Mouse (Mus musculus) spleen, postnatal 4 days (tissue): ENCODE measurements around the gene Tbx19.

Experiments used
- DNase-seq, 2 experiments: peaks; one replicate each; pipeline ENCODE4 v3.0.0; 2022; ENCODE audit warnings: low spot score in 2 of 2

The Tbx19 gene

GRCm38 (mm10) chr1:165160723-165161405 is at the start of gene Tbx19:
Tbx19 (minus strand) TSS chr1:165160773.
- DNase-seq = no peak

GRCm38 (mm10) chr1:165205591-165205990 is 45.0 kb upstream of the Tbx19 start:
- DNase-seq = no peak

GRCm38 (mm10) chr1:165203488-165204035 is 43.0 kb upstream of the Tbx19 start:
- DNase-seq = no peak

- no peak for DNase-seq
Measured at GRCm38 (mm10) chr1:165201445-165202012, 41.0 kb upstream of the Tbx19 start.

- DNase-seq = no peak
Measured at GRCm38 (mm10) chr1:165200748-165201147, 40.2 kb upstream of the Tbx19 start.

- DNase-seq = no peak
Measured at GRCm38 (mm10) chr1:165199639-165200038, 39.1 kb upstream of the Tbx19 start.

GRCm38 (mm10) chr1:165198951-165199350 is 38.4 kb upstream of the Tbx19 start:
- DNase-seq = no peak

- DNase-seq = no peak
Measured at GRCm38 (mm10) chr1:165197875-165198274, 37.3 kb upstream of the Tbx19 start.

- DNase-seq = no peak
Measured at GRCm38 (mm10) chr1:165195396-165195960, 34.9 kb upstream of the Tbx19 start.

GRCm38 (mm10) chr1:165194662-165195013 is 34.1 kb upstream of the Tbx19 start:
- DNase-seq = no peak

GRCm38 (mm10) chr1:165193880-165194661 is 33.5 kb upstream of the Tbx19 start, which contains the start of gene Sft2d2:
Sft2d2 (minus strand) TSS chr1:165194438.
- peak; percentile 92 to 95 for DNase-seq

- DNase-seq = no peak
Measured at GRCm38 (mm10) chr1:165193426-165193825, 32.9 kb upstream of the Tbx19 start.

- DNase-seq = no peak
Measured at GRCm38 (mm10) chr1:165192714-165193264, 32.2 kb upstream of the Tbx19 start.

GRCm38 (mm10) chr1:165192102-165192501 is 31.5 kb upstream of the Tbx19 start:
- no peak for DNase-seq

GRCm38 (mm10) chr1:165191611-165192010 is 31.0 kb upstream of the Tbx19 start:
- no peak for DNase-seq

- DNase-seq = no peak
Measured at GRCm38 (mm10) chr1:165190571-165191273, 30.1 kb upstream of the Tbx19 start.

- no peak for DNase-seq
Measured at GRCm38 (mm10) chr1:165190068-165190467, 29.5 kb upstream of the Tbx19 start.

GRCm38 (mm10) chr1:165188806-165189580 is 28.4 kb upstream of the Tbx19 start:
- no peak for DNase-seq

GRCm38 (mm10) chr1:165187357-165187756 is 26.8 kb upstream of the Tbx19 start:
- no peak for DNase-seq

- DNase-seq = no peak
Measured at GRCm38 (mm10) chr1:165186491-165186890, 25.9 kb upstream of the Tbx19 start.
